Mouse (Mus musculus) lung, adult 2 months (tissue): ENCODE measurements around the gene Tpsab1.

ENCODE experiments used
- CTCF ChIP-seq: fragments of 200-500 bp; IDR thresholded peaks from 2 replicates; pipeline ENCODE4 v1.5.1; 2011; ENCODE audit warnings: mild to moderate bottlenecking, low read length, control low read depth; ENCODE audit not compliant: insufficient read depth
- POLR2A ChIP-seq: fragments of 200-500 bp; IDR thresholded peaks from 2 replicates; pipeline ENCODE4 v1.6.1; 2011; ENCODE audit warnings: low read depth, mild to moderate bottlenecking, control low read depth, low read length, borderline replicate concordance; ENCODE audit errors: extremely low read depth

- TF ChIP-seq POLR2A (no peak), CTCF (no peak)
Observed at GRCm38 (mm10) chr17:25394526-25394925, 49.2 kb upstream of the Tpsab1 start.
